8 mouse cellular contexts compared by ENCODE assay signal in genomic region chr14:26637851-26638707, GRCm38 (mm10). TPM values are rescaled to one million over a fixed set of nuclear protein-coding genes. Genes with fewer than 3 reads are reported as not detected.
DNase-seq lines count a peak whose midpoint lies in the region; ATAC-seq and TF ChIP-seq lines count a peak whose summit lies in the region.

TSS of gene Arf4 (plus strand) at chr14:26638074.

- H3K4me1 ChIP-seq in E14TG2a.4 (replicated peaks; ENCODE audit: low read depth, low read length): peaks cover 31% of the 10 kb centered on the region
- peaks cover 16% of the 10 kb centered on the region for H3K4me1 ChIP-seq in forebrain, embryonic 12.5 days
- H3K4me1 ChIP-seq in heart, postnatal 0 days (ENCODE audit: control insufficient read depth, insufficient read depth): peaks cover 22% of the 10 kb centered on the region
- peaks cover 20% of the 10 kb centered on the region for H3K4me1 ChIP-seq in liver, embryonic 16.5 days (ENCODE audit: control insufficient read depth, low read depth, low read length)
- peaks cover 38% of the 10 kb centered on the region for H3K4me1 ChIP-seq in neural tube, embryonic 13.5 days (replicated peaks)
- H3K4me1 ChIP-seq in testis, adult 2 months (ENCODE audit: control insufficient read depth, insufficient read depth, low read length): peaks cover 2% of the 10 kb centered on the region

- TF ChIP-seq POLR2A in testis, adult 2 months (IDR thresholded peaks at IDR 0.05; ENCODE audit: control insufficient read depth, low read depth, low read length): peak; percentile 72

- peak within 1 kb of the TSS; percentile 78 for H3K4me2 ChIP-seq in forebrain, embryonic 12.5 days
- H3K4me2 ChIP-seq in heart, postnatal 0 days (ENCODE audit: low read depth, low read length): peak within 1 kb of the TSS; percentile 85
- peak within 1 kb of the TSS; percentile 88 for H3K4me2 ChIP-seq in liver, embryonic 16.5 days (ENCODE audit: low read depth, low read length)
- H3K4me2 ChIP-seq in neural tube, embryonic 13.5 days: peak within 1 kb of the TSS; percentile 88

- peak within 1 kb of the TSS; percentile 96 for H3K27ac ChIP-seq in forebrain, embryonic 12.5 days
- H3K27ac ChIP-seq in heart, postnatal 0 days (ENCODE audit: low read depth): peak within 1 kb of the TSS; percentile 96
- H3K27ac ChIP-seq in liver, embryonic 16.5 days (ENCODE audit: low read length): peak within 1 kb of the TSS; percentile 96
- H3K27ac ChIP-seq in neural tube, embryonic 13.5 days (replicated peaks): peak within 1 kb of the TSS; percentile 98
- peak within 1 kb of the TSS; percentile 99 for H3K27ac ChIP-seq in testis, adult 2 months (ENCODE audit: control insufficient read depth, insufficient read depth, low read depth, low read length)

- peak within 1 kb of the TSS; percentile 95 for H3K4me3 ChIP-seq in E14TG2a.4 (replicated peaks; ENCODE audit: low read length)
- peak within 1 kb of the TSS; percentile 91 for H3K4me3 ChIP-seq in forebrain, embryonic 12.5 days (replicated peaks)
- H3K4me3 ChIP-seq in heart, postnatal 0 days (ENCODE audit: low read depth, low read length): peak within 1 kb of the TSS; percentile 96
- peak within 1 kb of the TSS; percentile 94 for H3K4me3 ChIP-seq in liver, embryonic 16.5 days (ENCODE audit: low read depth, low read length)
- peak within 1 kb of the TSS; percentile 87 for H3K4me3 ChIP-seq in neural tube, embryonic 13.5 days
- H3K4me3 ChIP-seq in testis, adult 2 months (ENCODE audit: control insufficient read depth, low read depth, low read length): peak within 1 kb of the TSS; percentile 98

- H3K9me3 ChIP-seq in E14TG2a.4 (ENCODE audit: low read length): no peaks in the 10 kb centered on the region
- no peaks in the 10 kb centered on the region for H3K9me3 ChIP-seq in forebrain, embryonic 12.5 days
- H3K9me3 ChIP-seq in heart, postnatal 0 days (replicated peaks; ENCODE audit: control insufficient read depth, low read length): no peaks in the 10 kb centered on the region
- H3K9me3 ChIP-seq in liver, embryonic 16.5 days (replicated peaks; ENCODE audit: control insufficient read depth, low read length): no peaks in the 10 kb centered on the region
- no peaks in the 10 kb centered on the region for H3K9me3 ChIP-seq in neural tube, embryonic 13.5 days

- TF ChIP-seq EP300 in heart, postnatal 0 days (IDR thresholded peaks at IDR 0.05; ENCODE audit: low read depth): peak; percentile 57

- WGBS in forebrain, embryonic 12.5 days: under 1% methylated on average over 83 of the region's 83 CpGs
- WGBS in heart, postnatal 0 days: under 1% methylated on average over 79 of the region's 83 CpGs
- under 1% methylated on average over 83 of the region's 83 CpGs for WGBS in liver, embryonic 16.5 days (ENCODE audit: insufficient replicate concordance)
- WGBS in neural tube, embryonic 13.5 days: under 1% methylated on average over 83 of the region's 83 CpGs

- no peaks in the 10 kb centered on the region for H3K36me3 ChIP-seq in E14TG2a.4 (ENCODE audit: insufficient read depth, low read length)
- no peaks in the 10 kb centered on the region for H3K36me3 ChIP-seq in forebrain, embryonic 12.5 days (replicated peaks)
- peaks cover under 1% of the 10 kb centered on the region; the same call in 1 of the 2 replicates for H3K36me3 ChIP-seq in heart, postnatal 0 days (replicated peaks; ENCODE audit: control insufficient read depth, insufficient read depth, low read length)
- H3K36me3 ChIP-seq in liver, embryonic 16.5 days (ENCODE audit: control insufficient read depth, insufficient read depth): no peaks in the 10 kb centered on the region
- H3K36me3 ChIP-seq in neural tube, embryonic 13.5 days: 0 out of 2 replicates have a peak, but pooled peaks cover 2% of the 10 kb centered on the region
- H3K36me3 ChIP-seq in testis, adult 2 months (ENCODE audit: control insufficient read depth, insufficient read depth, low read length): no peaks in the 10 kb centered on the region

- ATAC-seq in forebrain, embryonic 12.5 days (ENCODE audit: low FRiP score): peak; percentile 98
- ATAC-seq in heart, postnatal 0 days (ENCODE audit: insufficient read depth, low read depth): peak; percentile 97
- peak; percentile 97 for ATAC-seq in liver, embryonic 16.5 days (ENCODE audit: low read depth)
- peak; percentile 98 for ATAC-seq in neural tube, embryonic 13.5 days (ENCODE audit: low read depth)

- H3K27me3 ChIP-seq in E14TG2a.4 (ENCODE audit: insufficient read depth, low read length): no peaks in the 10 kb centered on the region
- no peaks in the 10 kb centered on the region for H3K27me3 ChIP-seq in forebrain, embryonic 12.5 days
- H3K27me3 ChIP-seq in heart, postnatal 0 days (ENCODE audit: control insufficient read depth, insufficient read depth, low read length): no peaks in the 10 kb centered on the region
- no peaks in the 10 kb centered on the region for H3K27me3 ChIP-seq in liver, embryonic 16.5 days (ENCODE audit: control insufficient read depth, insufficient read depth, low read depth, low read length)
- no peaks in the 10 kb centered on the region for H3K27me3 ChIP-seq in neural tube, embryonic 13.5 days
- no peaks in the 10 kb centered on the region for H3K27me3 ChIP-seq in testis, adult 2 months (ENCODE audit: control insufficient read depth, insufficient read depth, low read length)

- H3K9ac ChIP-seq in forebrain, embryonic 12.5 days: peak within 1 kb of the TSS; percentile 92
- H3K9ac ChIP-seq in heart, postnatal 0 days (replicated peaks; ENCODE audit: low read depth, low read length): peak within 1 kb of the TSS; percentile 99
- H3K9ac ChIP-seq in liver, embryonic 16.5 days (ENCODE audit: low read depth, low read length): peak within 1 kb of the TSS; percentile 95
- H3K9ac ChIP-seq in neural tube, embryonic 13.5 days: peak within 1 kb of the TSS; percentile 98

- no peak for TF ChIP-seq CTCF in E14TG2a.4 (conservative IDR thresholded peaks at IDR 0.05; ENCODE audit: low read length)
- no peak for TF ChIP-seq CTCF in heart, postnatal 0 days (IDR thresholded peaks at IDR 0.05; ENCODE audit: low read depth)
- no peak for TF ChIP-seq CTCF in testis, adult 2 months (IDR thresholded peaks at IDR 0.05; ENCODE audit: control insufficient read depth, insufficient read depth, insufficient replicate concordance, low read depth, low read length)

- peak; percentile 96 for DNase-seq in c-Kit-positive CD71-positive TER-119-positive erythroid progenitor cells, embryonic 14.5 days (ENCODE audit: low spot score)
- peak; percentile 99 for DNase-seq in heart, postnatal 0 days (ENCODE audit: low spot score)
- peak; percentile 97 to 99 for DNase-seq in kidney, postnatal 4 days

RNA-seq across cellular contexts. Expression of gene Arf4, which starts in this region (rescaled TPM):
- polyA plus RNA-seq in forebrain, embryonic 12.5 days (2016; fragmentation: Nextera tagmentation; extraction: Ambion mirVana): 560 and 584 TPM in 2 replicates
- 104 and 119 TPM in 2 replicates for total RNA-seq in heart, postnatal 0 days (2014; rRNA removed; ENCODE audit: low replicate concordance)
- polyA plus RNA-seq in heart, postnatal 0 days (2015; fragmentation: Nextera tagmentation; extraction: Ambion mirVana): 264 and 270 TPM in 2 replicates
- polyA plus RNA-seq in liver, embryonic 16.5 days (2015; fragmentation: Nextera tagmentation; extraction: Ambion mirVana): 154 and 161 TPM in 2 replicates
- polyA plus RNA-seq in neural tube, embryonic 13.5 days (2015; fragmentation: Nextera tagmentation; extraction: Ambion mirVana): 647 and 651 TPM in 2 replicates
- 115 and 121 TPM in 2 replicates for polyA plus RNA-seq in testis, adult 2 months (2012; rRNA removed)

Comparison
In these comparisons a context has a peak if more than half of its experiments do, and no peak if none do; other contexts are left out.
1. Peak in every context shown above with its lines: DNase-seq, ATAC-seq, H3K4me3 ChIP-seq and H3K27ac ChIP-seq.